Mouse (Mus musculus) forebrain, postnatal 0 days (tissue): ENCODE measurements around the gene Slc6a11. TPM values are rescaled to one million over a fixed set of nuclear protein-coding genes. Genes with fewer than 3 reads are reported as not detected.

Experiments used
- ATAC-seq: fragments of 200-750 bp; cut with Nextera tagmentation; 2 replicates; pipeline ENCODE4 v1.8.0; 2017; ENCODE audit warnings: mild to moderate bottlenecking, moderate library complexity
- DNase-seq: peaks from one replicate; pipeline ENCODE4 v3.0.0-alpha.2; 2015
- H3K27ac ChIP-seq: fragments of 300-500 bp; sonication (generic); 2 replicates; pipeline ENCODE4 v1.5.1; 2014; ENCODE audit warnings: low read depth, mild to moderate bottlenecking, antibody characterized with exemption, low read length, moderate library complexity, mixed read lengths
- H3K27me3 ChIP-seq: fragments of 300-500 bp; sonication (generic); 2 replicates; pipeline ENCODE4 v1.6.1; 2014; ENCODE audit warnings: mild to moderate bottlenecking, low read length, mixed read lengths; ENCODE audit not compliant: insufficient read depth
- H3K36me3 ChIP-seq: fragments of 300-500 bp; sonication (generic); 2 replicates; pipeline ENCODE4 v1.6.1; 2014; ENCODE audit warnings: mild to moderate bottlenecking, moderate library complexity; ENCODE audit not compliant: insufficient read depth
- H3K4me1 ChIP-seq: fragments of 300-500 bp; sonication (generic); 2 replicates; pipeline ENCODE4 v1.6.1; 2014; ENCODE audit warnings: antibody characterized with exemption; ENCODE audit not compliant: insufficient read depth
- H3K4me2 ChIP-seq: fragments of 300-500 bp; sonication (generic); 2 replicates; pipeline ENCODE4 v1.6.1; 2014; ENCODE audit warnings: low read depth, mild to moderate bottlenecking, moderate library complexity
- H3K4me3 ChIP-seq: fragments of 300-500 bp; sonication (generic); 2 replicates; pipeline ENCODE4 v1.5.1; 2014; ENCODE audit warnings: low read depth, low read length, mixed read lengths
- H3K9ac ChIP-seq: fragments of 300-500 bp; sonication (generic); 2 replicates; pipeline ENCODE4 v1.6.1; 2014; ENCODE audit warnings: mild to moderate bottlenecking
- H3K9me3 ChIP-seq: fragments of 300-500 bp; sonication (generic); 2 replicates; pipeline ENCODE4 v1.6.1; 2016; ENCODE audit warnings: low read length
- CTCF ChIP-seq: sonication (generic); IDR thresholded peaks from 2 replicates; pipeline ENCODE4 v1.5.1; 2016; ENCODE audit warnings: antibody characterized with exemption, control low read depth, low read depth
- WGBS: fragments of 180-500 bp; shearing (Covaris S2); extraction: QIAGEN DNeasy Blood & Tissue Kit; methylation state at CpG from one replicate; pipeline ENCODE4 v1.1.7; 2014; 5-methylcytosine and 5-hydroxymethylcytosine counted together
- polyA plus RNA-seq: library from polyadenylated mRNA; unstranded; fragments of >200 nt; fragmentation: Nextera tagmentation; extraction: Ambion mirVana; gene quantifications from 2 replicates; pipeline ENCODE4 v1.2.1, GENCODE M21; 2015
- total RNA-seq: library from RNA; depleted of rRNA; stranded (reverse); fragments of >200 nt; gene quantifications from 2 replicates; pipeline ENCODE4 v1.2.3, GENCODE M21; 2014

Slc6a11 gene
- total and polyA plus RNA-seq, 2 experiments from 2014 or later, result 62.9 to 86.9 TPM

DNA sequence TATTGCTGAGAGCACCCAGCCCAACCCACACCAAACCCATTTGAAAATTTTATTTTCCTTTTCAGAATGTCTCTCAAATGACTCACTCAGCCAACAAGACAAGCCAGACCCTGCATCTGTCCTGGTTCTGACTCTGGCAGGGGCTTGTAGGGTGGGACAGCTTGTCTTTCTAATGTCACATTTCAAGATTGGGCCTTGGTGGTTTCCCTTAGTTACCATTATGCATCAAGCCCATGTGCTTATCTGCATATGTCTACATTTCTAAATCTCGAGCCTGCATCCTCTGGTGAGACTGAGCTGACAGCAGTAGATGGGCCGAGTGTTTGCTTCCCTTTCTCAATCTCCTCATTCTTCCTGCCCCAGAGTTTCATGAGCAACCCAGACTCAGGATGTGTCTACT lies 12.5 kb downstream of the Slc6a11 start:
- Histone ChIP-seq H3K27me3 (no peaks in the 10 kb centered on the region), H3K9ac (no peak overlapping the region), H3K4me2 (no peak overlapping the region), H3K4me3 (no peak overlapping the region), H3K4me1 (peaks cover 20% of the 10 kb centered on the region), H3K27ac (peak overlapping the region; percentile 79), H3K9me3 (no peaks in the 10 kb centered on the region), H3K36me3 (peaks cover 4% of the 10 kb centered on the region; the same call in 1 of the 2 replicates)
- TF ChIP-seq CTCF, result no peak
- ATAC-seq (peak; percentile 91), DNase-seq (peak; percentile 79)
- 23% methylated on average over 2 of the region's 2 CpGs for WGBS

DNA sequence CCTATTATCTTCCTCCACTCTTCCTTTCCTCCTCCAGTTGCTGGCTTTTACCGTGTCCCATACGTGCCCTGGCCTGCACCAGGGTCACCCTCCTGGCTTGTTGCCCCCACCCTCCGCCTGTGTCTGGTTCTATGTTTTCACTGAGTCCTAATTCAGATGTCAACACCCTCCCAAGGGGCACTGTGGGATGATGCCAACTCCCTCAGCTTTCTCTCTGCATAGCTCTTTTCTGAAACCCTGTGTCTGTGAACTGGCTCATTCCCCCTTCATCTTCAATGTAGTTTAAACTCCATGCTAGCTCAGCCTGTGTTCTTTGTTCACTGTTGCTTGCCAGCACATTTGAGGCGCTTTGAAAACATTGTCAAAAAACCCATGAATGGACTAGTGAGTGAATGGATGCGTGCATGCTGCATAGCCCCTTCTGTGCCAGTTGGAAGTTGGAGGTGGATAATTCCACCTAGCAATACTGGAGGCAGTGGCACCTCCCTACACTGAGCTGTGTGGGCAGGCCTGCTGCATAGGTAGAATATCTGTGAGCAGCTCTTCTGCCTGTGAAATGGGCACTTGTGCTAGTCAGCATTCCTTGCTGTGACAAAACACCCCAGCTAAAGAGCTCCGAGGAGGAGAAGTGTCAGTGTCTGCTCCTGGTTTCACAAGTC lies 13.5 kb downstream of the Slc6a11 start:
- H3K27me3 ChIP-seq, result no peaks in the 10 kb centered on the region
- no peak for TF ChIP-seq CTCF
- 24% methylated on average over 6 of the region's 6 CpGs for WGBS
- ATAC-seq (peak; percentile 29), DNase-seq (peak; percentile 46)
- H3K4me1 ChIP-seq, result peaks cover 16% of the 10 kb centered on the region
- no peak overlapping the region for H3K4me2 ChIP-seq
- H3K9me3 ChIP-seq, result no peaks in the 10 kb centered on the region
- peak overlapping the region; percentile 79 for H3K27ac ChIP-seq
- H3K36me3 ChIP-seq, result peaks cover 4% of the 10 kb centered on the region; the same call in 1 of the 2 replicates
- no peak overlapping the region for H3K4me3 ChIP-seq
- H3K9ac ChIP-seq, result no peak overlapping the region

DNA sequence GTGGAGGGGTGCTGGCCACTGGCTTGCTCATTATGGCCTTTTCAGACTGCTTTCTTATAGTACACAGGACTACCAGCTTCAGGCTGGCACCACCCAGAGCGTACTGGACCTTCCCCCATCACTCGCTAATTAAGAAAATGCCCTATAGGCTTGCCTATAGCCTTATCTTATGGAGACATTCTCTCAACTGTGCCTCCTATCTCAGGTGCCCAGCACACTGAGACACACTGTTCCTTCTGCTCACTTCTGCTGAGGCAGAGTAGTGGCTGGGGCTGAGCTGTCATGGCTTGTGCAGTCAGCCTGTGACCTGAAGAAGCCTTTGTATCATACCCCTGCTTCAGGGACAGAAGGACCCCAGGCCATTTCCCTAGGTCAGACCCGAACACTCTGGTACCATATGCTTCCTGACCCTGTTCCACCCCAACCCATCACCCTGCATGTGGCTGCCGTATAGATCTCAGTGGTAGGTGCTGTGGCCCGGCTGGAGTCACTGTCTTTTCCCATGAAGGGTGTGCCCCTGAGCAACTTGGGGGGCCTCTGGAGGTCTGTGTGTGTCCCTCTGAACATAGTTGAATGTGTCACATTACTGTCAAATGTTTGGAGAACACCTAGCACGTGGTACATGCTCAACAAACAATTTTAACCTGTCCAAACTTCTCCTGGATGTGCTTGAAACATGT lies 14.7 kb downstream of the Slc6a11 start:
- no peak overlapping the region for H3K9ac ChIP-seq
- H3K27ac ChIP-seq, result no peak overlapping the region
- WGBS, result 81% methylated on average over 6 of the region's 6 CpGs
- DNase-seq, result no peak
- H3K9me3 ChIP-seq, result no peaks in the 10 kb centered on the region
- H3K27me3 ChIP-seq, result no peaks in the 10 kb centered on the region
- no peak overlapping the region for H3K4me2 ChIP-seq
- peaks cover 16% of the 10 kb centered on the region for H3K4me1 ChIP-seq
- no peak overlapping the region for H3K4me3 ChIP-seq
- no peak for TF ChIP-seq CTCF
- ATAC-seq, result no peak
- peaks cover 3% of the 10 kb centered on the region; the same call in 1 of the 2 replicates for H3K36me3 ChIP-seq

DNA sequence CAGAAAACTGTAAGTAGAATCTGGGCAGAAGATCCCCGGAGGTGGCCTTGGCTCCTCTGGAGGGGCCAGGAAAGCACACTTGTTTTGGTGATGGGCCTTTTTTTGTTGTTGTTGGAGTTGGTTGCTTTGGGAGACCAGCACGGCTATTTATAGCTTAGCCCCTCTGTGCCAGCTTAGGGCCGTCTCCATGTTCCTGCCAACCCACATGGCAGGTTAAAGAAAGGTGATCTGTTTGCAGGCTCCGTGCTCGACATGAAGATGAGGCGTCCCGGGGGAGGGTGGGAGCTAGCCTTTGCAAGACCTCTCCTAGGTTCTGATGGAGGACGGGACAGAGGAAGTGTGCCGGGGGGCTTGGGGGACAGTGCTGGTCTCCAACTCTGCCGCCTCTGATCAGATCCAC lies 24.7 kb downstream of the Slc6a11 start:
- Histone ChIP-seq H3K27ac (no peak overlapping the region), H3K9ac (no peak overlapping the region), H3K4me3 (no peak overlapping the region), H3K36me3 (no peaks in the 10 kb centered on the region), H3K4me2 (no peak overlapping the region), H3K4me1 (no peaks in the 10 kb centered on the region; the same call in 1 of the 2 replicates), H3K9me3 (no peaks in the 10 kb centered on the region), H3K27me3 (no peaks in the 10 kb centered on the region)
- WGBS, result 83% methylated on average over 10 of the region's 10 CpGs
- ATAC-seq (no peak), DNase-seq (no peak)
- no peak for TF ChIP-seq CTCF

DNA sequence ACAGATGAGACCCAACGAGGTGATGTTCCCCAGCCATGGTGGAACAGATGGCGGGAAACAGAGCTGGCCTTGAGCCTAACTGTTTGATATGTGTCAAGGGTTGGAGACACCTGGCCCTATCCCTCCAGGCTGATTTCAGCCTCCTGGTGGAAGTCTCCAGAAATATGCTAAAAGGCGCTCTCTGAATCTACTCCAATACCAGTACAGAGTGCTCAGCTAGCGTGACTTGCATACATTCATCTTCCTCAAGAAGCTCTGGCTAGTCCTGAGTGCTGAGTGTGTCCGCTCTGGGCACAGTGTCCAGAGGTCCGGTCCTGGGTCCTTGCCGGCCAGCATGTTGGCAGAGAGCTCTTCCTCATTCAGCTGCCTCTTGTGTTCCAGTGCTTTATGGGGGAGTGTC lies 27.8 kb downstream of the Slc6a11 start:
- no peaks in the 10 kb centered on the region; the same call in 1 of the 2 replicates for H3K36me3 ChIP-seq
- 72% methylated on average over 7 of the region's 7 CpGs for WGBS
- H3K4me2 ChIP-seq, result no peak overlapping the region
- DNase-seq, result peak; percentile 35
- no peaks in the 10 kb centered on the region for H3K9me3 ChIP-seq
- no peak for TF ChIP-seq CTCF
- no peak overlapping the region for H3K4me3 ChIP-seq
- peak; percentile 73 for ATAC-seq
- no peak overlapping the region for H3K9ac ChIP-seq
- no peaks in the 10 kb centered on the region; the same call in 1 of the 2 replicates for H3K4me1 ChIP-seq
- H3K27ac ChIP-seq, result no peak overlapping the region
- H3K27me3 ChIP-seq, result no peaks in the 10 kb centered on the region

DNA sequence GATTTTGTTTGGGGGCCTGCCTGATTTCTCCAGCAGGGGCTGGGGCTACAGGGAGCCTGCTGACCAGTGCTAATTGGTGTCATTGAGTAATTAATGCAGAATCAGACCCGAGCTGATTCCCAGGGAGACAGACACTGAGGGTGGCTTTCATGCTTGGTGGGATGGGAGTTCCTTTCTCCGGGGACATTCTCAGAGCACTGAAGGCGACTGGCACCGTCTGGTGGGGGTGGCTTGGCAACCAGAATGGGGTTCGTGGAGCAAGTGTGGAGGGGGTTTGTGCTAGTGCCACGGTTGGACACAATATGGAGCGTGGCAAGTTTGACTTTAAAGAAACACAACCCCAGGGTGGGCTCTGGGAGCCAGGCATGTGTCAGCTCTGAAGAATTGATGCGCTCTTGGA lies 29.7 kb downstream of the Slc6a11 start:
- no peak overlapping the region for H3K4me3 ChIP-seq
- DNase-seq (no peak), ATAC-seq (peak; percentile 74)
- H3K9ac ChIP-seq, result no peak overlapping the region
- no peak for TF ChIP-seq CTCF
- no peaks in the 10 kb centered on the region for H3K4me1 ChIP-seq
- H3K27me3 ChIP-seq, result no peaks in the 10 kb centered on the region
- H3K4me2 ChIP-seq, result no peak overlapping the region
- no peak overlapping the region for H3K27ac ChIP-seq
- 51% methylated on average over 8 of the region's 8 CpGs for WGBS
- H3K9me3 ChIP-seq, result no peaks in the 10 kb centered on the region
- H3K36me3 ChIP-seq, result no peaks in the 10 kb centered on the region; the same call in 1 of the 2 replicates

DNA sequence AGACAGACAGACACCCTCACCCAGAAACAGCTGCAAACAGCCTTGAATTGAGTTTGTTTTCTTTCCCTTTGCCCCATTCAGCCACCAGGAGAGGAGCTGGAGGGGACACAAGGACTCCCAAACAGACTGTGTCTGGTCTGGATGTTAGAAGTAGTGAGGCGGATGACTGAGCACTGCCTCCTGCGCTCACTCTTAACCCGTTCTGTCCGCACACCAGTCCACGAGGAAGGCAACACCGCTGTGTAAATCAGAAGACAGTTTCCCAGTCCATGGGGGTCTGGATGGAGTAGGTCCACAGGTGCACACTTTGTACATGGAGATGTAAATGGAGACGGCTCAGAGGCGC lies 43.0 kb downstream of the Slc6a11 start:
- H3K36me3 ChIP-seq, result no peaks in the 10 kb centered on the region
- H3K9me3 ChIP-seq, result no peaks in the 10 kb centered on the region
- 7% methylated on average over 8 of the region's 8 CpGs for WGBS
- no peak for DNase-seq
- H3K27ac ChIP-seq, result peak overlapping the region; percentile 40; the same call in 1 of the 2 replicates
- 0 out of 2 replicates have a peak overlapping the region, but pooled peaks have one; percentile 10 for H3K4me2 ChIP-seq
- peaks cover 8% of the 10 kb centered on the region; the same call in 1 of the 2 replicates for H3K4me1 ChIP-seq
- no peaks in the 10 kb centered on the region for H3K27me3 ChIP-seq
- no peak overlapping the region for H3K4me3 ChIP-seq
- TF ChIP-seq CTCF, result peak; percentile 19; the same call in 1 of the 2 replicates
- no peak overlapping the region for H3K9ac ChIP-seq
- ATAC-seq, result peak; percentile 50
